Mouse (Mus musculus) gastrocnemius, postnatal 10 days (tissue): ENCODE measurements around the gene Zfp688. TPM values are rescaled to one million over a fixed set of nuclear protein-coding genes. Genes with fewer than 3 reads are reported as not detected.

ENCODE experiments used
- total RNA-seq, 2 experiments: library from RNA; stranded (reverse); gene quantifications; 2 replicates each; pipeline ENCODE4 v1.2.3; 2021

Zfp688 gene
- total RNA-seq, 2 experiments from 2014 or later, result 3.2 to 4.5 TPM

Other genes with a start within 250 kb of the Zfp688 start
- 10 to 100 TPM; 36.7 to 41.1 TPM for gene Cd2bp2, start 226.0 kb downstream of the Zfp688 start, total RNA-seq
- gene Tbc1d10b, start 213.6 kb downstream of the Zfp688 start, total RNA-seq, result 10 to 100 TPM; 38.6 to 45.1 TPM
- over 10,000 TPM; 46,059 to 51,168 TPM for gene Mylpf, start 213.2 kb downstream of the Zfp688 start, total RNA-seq
- gene Zfp553, start 189.0 kb downstream of the Zfp688 start, total RNA-seq, result 1 to 10 TPM; 5.5 to 7.3 TPM
- gene Sept1, start 188.9 kb downstream of the Zfp688 start, total RNA-seq, result 1 to 10 TPM; 6.9 to 7.5 TPM
- 10 to 100 TPM; 18.6 to 20.9 TPM for gene Zfp771, start 177.8 kb downstream of the Zfp688 start, total RNA-seq
- gene Dctpp1, start 161.4 kb downstream of the Zfp688 start, total RNA-seq, result 10 to 100 TPM; 33.9 to 38.6 TPM
- gene Sephs2, start 148.0 kb downstream of the Zfp688 start, total RNA-seq, result 10 to 100 TPM; 19.5 to 20.5 TPM
- 1 to 10 TPM in 1 of 2 experiments, under 1 TPM in 1; 0.75 to 1.5 TPM for gene Itgal, start 125.8 kb downstream of the Zfp688 start, total RNA-seq
- gene Zfp768, start 76.5 kb downstream of the Zfp688 start, total RNA-seq, result 10 to 100 TPM; 23.0 to 28.7 TPM
- 1 to 10 TPM; 3.6 to 5.1 TPM for gene Zfp747, start 46.0 kb downstream of the Zfp688 start, total RNA-seq
- 1 to 10 TPM; 1.7 to 2.7 TPM for gene 9130019O22Rik, start 34.9 kb downstream of the Zfp688 start, total RNA-seq
- gene E430018J23Rik, start 28.4 kb downstream of the Zfp688 start, total RNA-seq, result 1 to 10 TPM; 2.9 to 3.7 TPM
- 1 to 10 TPM; 2.8 to 4.3 TPM for gene Zfp764, start 15.2 kb downstream of the Zfp688 start, total RNA-seq
- 1 to 10 TPM; 1.8 to 1.9 TPM for gene Zfp689, start 27.1 kb upstream of the Zfp688 start, total RNA-seq
- gene Prr14, start 37.5 kb upstream of the Zfp688 start, total RNA-seq, result 10 to 100 TPM; 16.2 to 25.3 TPM
- 10 to 100 TPM; 29.5 to 35.8 TPM for gene Fbrs, start 57.1 kb upstream of the Zfp688 start, total RNA-seq
- gene Srcap, start 89.9 kb upstream of the Zfp688 start, total RNA-seq, result 10 to 100 TPM; 56.8 to 66.1 TPM
- 10 to 100 TPM; 10.3 to 10.5 TPM for gene Gm42715, start 97.5 kb upstream of the Zfp688 start, total RNA-seq
- not detected for gene Tmem265, start 139.3 kb upstream of the Zfp688 start, total RNA-seq
- 10 to 100 TPM; 13.3 to 17.6 TPM for gene Phkg2, start 151.3 kb upstream of the Zfp688 start, total RNA-seq
- 1 to 10 TPM; 1.7 to 3.2 TPM for gene Ccdc189, start 166.5 kb upstream of the Zfp688 start, total RNA-seq
- 10 to 100 TPM; 26.9 to 37.8 TPM for gene Rnf40, start 166.7 kb upstream of the Zfp688 start, total RNA-seq
- gene Zfp629, start 193.7 kb upstream of the Zfp688 start, total RNA-seq, result 10 to 100 TPM in 1 of 2 experiments, 1 to 10 TPM in 1; 9.2 to 14.7 TPM